Mouse (Mus musculus): Measurements from ENCODE around the gene Fkbp14.

DNA sequence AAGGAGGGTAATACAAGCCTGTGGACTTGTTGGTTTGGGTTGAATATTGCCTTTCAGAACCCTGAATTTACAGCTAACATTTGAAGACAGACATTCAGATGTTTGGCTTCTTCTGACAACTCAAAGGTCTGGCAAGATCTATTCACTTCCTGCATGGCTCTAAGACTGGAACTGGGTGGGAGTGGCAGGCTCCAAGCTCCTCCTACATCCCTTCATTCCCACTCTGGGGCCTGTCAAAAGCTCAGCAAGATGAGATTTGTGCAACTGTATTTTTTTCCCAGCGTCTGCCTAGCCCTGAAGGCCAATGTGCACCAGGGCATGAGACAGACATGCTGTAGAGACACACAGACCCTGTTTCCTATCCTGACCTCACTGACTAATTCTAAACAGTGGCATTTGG is 41.3 kb downstream of the Fkbp14 start:
- TF ChIP-seq CTCF (IDR thresholded peaks at IDR 0.05; ENCODE audit: extremely low read depth, insufficient read depth, low read length) = no peak
- no peak for TF ChIP-seq POLR2A (IDR thresholded peaks at IDR 0.05; ENCODE audit: extremely low read depth, insufficient read depth, low read length)
